Mouse (Mus musculus): Measurements from ENCODE around the gene Tac1. TPM values are rescaled to one million over a fixed set of nuclear protein-coding genes. Genes with fewer than 3 reads are reported as not detected.

Tac1 gene
- total and polyA plus RNA-seq, 3 experiments: not detected

- Histone ChIP-seq H3K4me1 (ENCODE audit: control insufficient read depth in 1 of 2, insufficient read depth in 2 of 2, low read length in 2 of 2) (no peaks in the 10 kb centered on the region), H3K27me3 (ENCODE audit: control insufficient read depth in 1 of 2, insufficient read depth in 2 of 2, low read length in 2 of 2) (no peaks in the 10 kb centered on the region), H3K9ac (ENCODE audit: control insufficient read depth, low read depth, low read length, poor library complexity, severe bottlenecking) (no peak overlapping the region), H3K79me2 (ENCODE audit: control insufficient read depth, insufficient read depth, low read length, poor library complexity) (no peaks in the 10 kb centered on the region), H3K4me3 (ENCODE audit: control insufficient read depth in 1 of 2, insufficient read depth in 1 of 2, low read depth in 2 of 2, low read length in 2 of 2) (no peak overlapping the region), H3K9me3 (replicated peaks; ENCODE audit: insufficient read depth, low read length) (no peaks in the 10 kb centered on the region), H3K27ac (ENCODE audit: control insufficient read depth, low read depth, low read length) (no peak overlapping the region), H3K36me3 (ENCODE audit: control insufficient read depth in 1 of 2, insufficient read depth in 2 of 2, low read length in 2 of 2) (no peaks in the 10 kb centered on the region)
- no peak for TF ChIP-seq E2F4 (IDR thresholded peaks at IDR 0.05; ENCODE audit: borderline replicate concordance, low read depth, low read length)
- TF ChIP-seq CHD2 (IDR thresholded peaks at IDR 0.05; ENCODE audit: low read length): no peak
- TF ChIP-seq ZKSCAN1 (IDR thresholded peaks at IDR 0.05; ENCODE audit: low read depth, low read length): no peak
- no peak for TF ChIP-seq MAZ (IDR thresholded peaks at IDR 0.05; ENCODE audit: low read depth, low read length)
- no peak for TF ChIP-seq NRF1 (IDR thresholded peaks at IDR 0.05; ENCODE audit: insufficient read depth, low read depth, low read length, poor library complexity, severe bottlenecking)
- no peak for TF ChIP-seq NELFE (IDR thresholded peaks at IDR 0.05; ENCODE audit: low read depth, low read length)
- TF ChIP-seq ELF1 (IDR thresholded peaks at IDR 0.05; ENCODE audit: low read depth, low read length): no peak
- no peak for TF ChIP-seq MAX (IDR thresholded peaks at IDR 0.05; ENCODE audit: low read length)
- TF ChIP-seq POLR2A (IDR thresholded peaks at IDR 0.05; ENCODE audit: control insufficient read depth in 1 of 2, insufficient read depth in 1 of 2, low read depth in 1 of 2, low read length in 2 of 2, poor library complexity in 1 of 2): no peak
- no peak for TF ChIP-seq MXI1 (IDR thresholded peaks at IDR 0.05; ENCODE audit: low read depth, low read length)
- no peak for TF ChIP-seq SMC3 (IDR thresholded peaks at IDR 0.05; ENCODE audit: low read depth, low read length)
- no peak for TF ChIP-seq BHLHE40 (IDR thresholded peaks at IDR 0.05; ENCODE audit: borderline replicate concordance, low read depth, low read length)
- no peak for TF ChIP-seq USF1 (IDR thresholded peaks at IDR 0.05; ENCODE audit: low read depth, low read length)
- no peak for TF ChIP-seq JUND (IDR thresholded peaks at IDR 0.05; ENCODE audit: low read depth, low read length)
- TF ChIP-seq ZNF384 (IDR thresholded peaks at IDR 0.05; ENCODE audit: low read depth, low read length): no peak
- TF ChIP-seq POLR2AphosphoS5 (IDR thresholded peaks at IDR 0.05; ENCODE audit: borderline replicate concordance, low read depth, low read length): no peak
- TF ChIP-seq MEF2A (IDR thresholded peaks at IDR 0.05; ENCODE audit: extremely low read depth, insufficient replicate concordance, low read depth, low read length, poor library complexity, severe bottlenecking): no peak
- TF ChIP-seq MYB (IDR thresholded peaks at IDR 0.05; ENCODE audit: low read depth, low read length): no peak
- no peak for TF ChIP-seq TBP (IDR thresholded peaks at IDR 0.05; ENCODE audit: low read depth, low read length)
- TF ChIP-seq CHD1 (IDR thresholded peaks at IDR 0.05; ENCODE audit: low read depth, low read length): no peak
- no peak for DNase-seq (ENCODE audit: low read depth, low spot score)
Measured at GRCm38 (mm10) chr6:7555688-7556476, 1.2 kb downstream of the Tac1 start.

DNA sequence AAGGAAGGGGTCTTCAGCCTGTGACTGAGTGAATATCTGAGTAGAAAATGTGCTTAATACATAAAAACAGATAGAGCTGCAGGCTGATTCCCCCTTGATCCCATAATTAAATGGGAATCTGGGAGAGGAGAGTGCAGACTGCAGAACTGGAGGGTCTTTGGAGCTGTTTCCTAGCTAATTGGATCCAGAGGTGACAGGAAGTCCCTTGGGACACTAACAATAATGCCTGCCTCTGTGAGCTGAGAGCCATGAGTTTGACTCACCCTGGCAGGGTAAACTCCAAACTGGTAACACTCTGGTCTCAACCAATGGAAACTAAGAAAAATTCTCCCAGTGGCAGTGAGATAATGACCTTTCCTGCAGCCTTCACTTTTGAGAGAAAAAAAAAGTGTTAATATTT lies 3.5 kb downstream of the Tac1 start:
- no peak overlapping the region for H3K4me3 ChIP-seq (ENCODE audit: control insufficient read depth in 1 of 2, insufficient read depth in 1 of 2, low read depth in 2 of 2, low read length in 2 of 2)
- H3K36me3 ChIP-seq (ENCODE audit: control insufficient read depth in 1 of 2, insufficient read depth in 2 of 2, low read length in 2 of 2): no peaks in the 10 kb centered on the region
- TF ChIP-seq ZKSCAN1 (IDR thresholded peaks at IDR 0.05; ENCODE audit: low read depth, low read length) (no peak), POLR2A (IDR thresholded peaks at IDR 0.05; ENCODE audit: control insufficient read depth in 1 of 2, insufficient read depth in 1 of 2, low read depth in 1 of 2, low read length in 2 of 2, poor library complexity in 1 of 2) (no peak), TCF12 (IDR thresholded peaks at IDR 0.05; ENCODE audit: low read depth, low read length) (no peak), TBP (IDR thresholded peaks at IDR 0.05; ENCODE audit: low read depth, low read length) (no peak), USF2 (IDR thresholded peaks at IDR 0.05; ENCODE audit: borderline replicate concordance in 1 of 2, insufficient read depth in 1 of 2, low read depth in 1 of 2, low read length in 2 of 2) (no peak), ETS1 (IDR thresholded peaks at IDR 0.05; ENCODE audit: low read depth, low read length) (no peak), BHLHE40 (IDR thresholded peaks at IDR 0.05; ENCODE audit: borderline replicate concordance, low read depth, low read length) (no peak), MYC (IDR thresholded peaks at IDR 0.05; ENCODE audit: low read depth, low read length) (no peak), RCOR1 (IDR thresholded peaks at IDR 0.05; ENCODE audit: low read depth, low read length) (no peak), CTCF (IDR thresholded peaks at IDR 0.05 in 2 of 3, conservative IDR thresholded peaks at IDR 0.05 in 1 of 3; ENCODE audit: control insufficient read depth in 1 of 3, insufficient read depth in 1 of 3, low read depth in 2 of 3, low read length in 3 of 3, poor library complexity in 1 of 3, severe bottlenecking in 1 of 3) (no peak), RAD21 (IDR thresholded peaks at IDR 0.05; ENCODE audit: low read depth, low read length) (no peak), GABPA (IDR thresholded peaks at IDR 0.05; ENCODE audit: low read depth, low read length) (no peak), GATA1 (IDR thresholded peaks at IDR 0.05; ENCODE audit: low read depth, low read length) (no peak), MYB (IDR thresholded peaks at IDR 0.05; ENCODE audit: low read depth, low read length) (no peak), EP300 (IDR thresholded peaks at IDR 0.05; ENCODE audit: low read depth in 1 of 2, low read length in 2 of 2) (no peak), CHD1 (IDR thresholded peaks at IDR 0.05; ENCODE audit: low read depth, low read length) (no peak), NRF1 (IDR thresholded peaks at IDR 0.05; ENCODE audit: insufficient read depth, low read depth, low read length, poor library complexity, severe bottlenecking) (no peak)
- no peak for DNase-seq (ENCODE audit: low read depth, low spot score)
- H3K4me1 ChIP-seq (ENCODE audit: control insufficient read depth in 1 of 2, insufficient read depth in 2 of 2, low read length in 2 of 2): no peaks in the 10 kb centered on the region
- H3K9ac ChIP-seq (ENCODE audit: control insufficient read depth, low read depth, low read length, poor library complexity, severe bottlenecking): no peak overlapping the region
- H3K9me3 ChIP-seq (replicated peaks; ENCODE audit: insufficient read depth, low read length): no peaks in the 10 kb centered on the region
- no peaks in the 10 kb centered on the region for H3K79me2 ChIP-seq (ENCODE audit: control insufficient read depth, insufficient read depth, low read length, poor library complexity)
- H3K27ac ChIP-seq (ENCODE audit: control insufficient read depth, low read depth, low read length): no peak overlapping the region
- H3K27me3 ChIP-seq (ENCODE audit: control insufficient read depth in 1 of 2, insufficient read depth in 2 of 2, low read length in 2 of 2): no peaks in the 10 kb centered on the region
